Comparison of ENCODE assay signal across 9 mouse cellular contexts in genomic region chr4:89485981-89486531, GRCm38 (mm10).
DNase-seq lines count a peak whose midpoint lies in the region; ATAC-seq and TF ChIP-seq lines count a peak whose summit lies in the region.
"Had no signal": no experiment of that assay in that cellular context is flagged by ENCODE, and none has a peak within 500 bp of the region (broad histone marks: within the 10 kb centered on the region; RNA-seq: fewer than 3 reads in every experiment).

No protein-coding gene starts in this region.

- DNase-seq in layer of hippocampus, adult 9-10 months (ENCODE audit: low spot score) = peak; percentile 13
- no peak for DNase-seq in layer of hippocampus, postnatal 10 days (ENCODE audit: low spot score in 2 of 2)
- peak; percentile 24 to 44 for DNase-seq in adrenal gland, postnatal 36 days
- peak; percentile 37 for DNase-seq in kidney, adult 18-20 months
- peak; percentile 39 for DNase-seq in lung, embryonic 14.5 days
- DNase-seq in cerebellum, adult 11-12 months = no peak
- no peak for DNase-seq in thymus, postnatal 4 days

- no peaks in the 10 kb centered on the region for H3K27me3 ChIP-seq in lung, embryonic 14.5 days (ENCODE audit: insufficient read depth, low read length)
- no peaks in the 10 kb centered on the region for H3K27me3 ChIP-seq in hindbrain, embryonic 13.5 days
- H3K27me3 ChIP-seq: neural tube, embryonic 13.5 days had no signal

- H3K9me3 ChIP-seq in lung, embryonic 14.5 days (ENCODE audit: low read depth, low read length) = no peaks in the 10 kb centered on the region
- H3K9me3 ChIP-seq in hindbrain, embryonic 13.5 days = no peaks in the 10 kb centered on the region
- H3K9me3 ChIP-seq: neural tube, embryonic 13.5 days had no signal

- no peaks in the 10 kb centered on the region for H3K36me3 ChIP-seq in lung, embryonic 14.5 days (ENCODE audit: insufficient read depth)
- H3K36me3 ChIP-seq in hindbrain, embryonic 13.5 days = no peaks in the 10 kb centered on the region
- H3K36me3 ChIP-seq: neural tube, embryonic 13.5 days had no signal

- H3K4me1 ChIP-seq in lung, embryonic 14.5 days (ENCODE audit: insufficient read depth) = no peaks in the 10 kb centered on the region
- H3K4me1 ChIP-seq in hindbrain, embryonic 13.5 days (replicated peaks) = no peaks in the 10 kb centered on the region
- H3K4me1 ChIP-seq: neural tube, embryonic 13.5 days had no signal

- H3K9ac ChIP-seq in lung, embryonic 14.5 days = no peak overlapping the region
- H3K9ac ChIP-seq in hindbrain, embryonic 13.5 days = no peak overlapping the region
- H3K9ac ChIP-seq: neural tube, embryonic 13.5 days had no signal

- WGBS in lung, embryonic 14.5 days = 18% methylated on average over 11 of the region's 11 CpGs
- WGBS in hindbrain, embryonic 13.5 days = 56% methylated on average over 11 of the region's 11 CpGs

- H3K4me3 ChIP-seq in lung, embryonic 14.5 days (ENCODE audit: low read depth, low read length) = no peak overlapping the region
- H3K4me3 ChIP-seq in hindbrain, embryonic 13.5 days = no peak overlapping the region
- H3K4me3 ChIP-seq: neural tube, embryonic 13.5 days had no signal

- TF ChIP-seq CTCF in lung, embryonic 14.5 days (IDR thresholded peaks at IDR 0.05; ENCODE audit: low read depth) = no peak

- no peak; the same call in 1 of the 2 replicates for ATAC-seq in lung, embryonic 14.5 days (ENCODE audit: insufficient read depth)
- ATAC-seq in hindbrain, embryonic 13.5 days (ENCODE audit: low FRiP score) = no peak

- no peak overlapping the region; the same call in 1 of the 2 replicates for H3K27ac ChIP-seq in lung, embryonic 14.5 days (ENCODE audit: low read depth)
- H3K27ac ChIP-seq in hindbrain, embryonic 13.5 days = no peak overlapping the region
- H3K27ac ChIP-seq: neural tube, embryonic 13.5 days had no signal

- H3K4me2 ChIP-seq in lung, embryonic 14.5 days = no peak overlapping the region
- H3K4me2 ChIP-seq in hindbrain, embryonic 13.5 days = no peak overlapping the region
- H3K4me2 ChIP-seq: neural tube, embryonic 13.5 days had no signal

Comparison
In these comparisons a context has a peak if more than half of its experiments do, and no peak if none do; other contexts are left out.
1. DNase-seq: peak in layer of hippocampus, adult 9-10 months (single experiment), adrenal gland, postnatal 36 days (2 of 2), kidney, adult 18-20 months (single experiment) and lung, embryonic 14.5 days (single experiment); none in layer of hippocampus, postnatal 10 days (0 of 2), cerebellum, adult 11-12 months (single experiment) and thymus, postnatal 4 days (single experiment).